Mouse (Mus musculus) megakaryocyte-erythroid progenitor cell, adult 5-6 weeks (primary cell): ENCODE data around the gene Klrg1. TPM values are rescaled to one million over a fixed set of nuclear protein-coding genes. Genes with fewer than 3 reads are reported as not detected.
A peak's percentile ranks its signal among the peaks of the same experiment; 100 is the strongest.

Source experiments
- ATAC-seq: replicated peaks from 2 replicates; pipeline ENCODE4 v1.8.0; 2016; ENCODE audit warnings: mild to moderate bottlenecking, inconsistent platforms; ENCODE audit not compliant: severe bottlenecking, poor library complexity, low FRiP score, low TSS enrichment
- total RNA-seq, 2 experiments: library from RNA; stranded (forward) in 1 of 2; stranded (reverse) in 1 of 2; fragments of 200-1000, 215-1000 nt in 1 of 2; fragments of >200 nt in 1 of 2; fragmentation: Nextera tagmentation in 1 of 2; gene quantifications; 2 replicates each; pipeline ENCODE4 v1.2.3; 2014 to 2017

The Klrg1 gene
- total RNA-seq (2014; fragmentation: Nextera tagmentation) (not detected in 2 replicates), total RNA-seq (2017) (not detected in 2 replicates)

DNA sequence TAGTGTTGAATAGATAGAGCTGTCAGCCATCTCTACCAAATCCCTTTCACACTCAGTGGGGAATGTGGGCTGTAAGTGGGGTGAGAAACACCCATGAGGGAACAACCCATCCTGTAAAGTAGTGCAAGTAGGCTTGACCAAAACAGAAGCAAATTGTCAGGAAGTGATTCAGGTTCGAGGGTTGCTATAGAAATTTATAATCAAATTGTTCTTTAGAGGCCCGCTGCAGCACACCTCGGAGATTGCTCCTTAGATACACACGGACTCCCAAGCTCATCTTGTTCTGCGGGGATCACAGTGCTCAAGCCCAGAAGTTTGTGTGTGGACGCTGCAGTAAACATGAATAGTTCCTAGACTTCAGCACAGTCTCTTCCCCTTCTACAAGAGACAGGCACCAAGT is at the start of gene Klrg1:
Gene Klrg1 (minus strand): TSS at position 101 of the 400 bp plus-strand sequence.
- ATAC-seq, result no peak

- ATAC-seq, result no peak
These were observed 42.8 kb upstream of the Klrg1 start for GRCm38 (mm10) chr6:122325361-122325975.

GRCm38 (mm10) chr6:122318726-122319125 is 36.0 kb upstream of the Klrg1 start:
- ATAC-seq, result no peak

DNA sequence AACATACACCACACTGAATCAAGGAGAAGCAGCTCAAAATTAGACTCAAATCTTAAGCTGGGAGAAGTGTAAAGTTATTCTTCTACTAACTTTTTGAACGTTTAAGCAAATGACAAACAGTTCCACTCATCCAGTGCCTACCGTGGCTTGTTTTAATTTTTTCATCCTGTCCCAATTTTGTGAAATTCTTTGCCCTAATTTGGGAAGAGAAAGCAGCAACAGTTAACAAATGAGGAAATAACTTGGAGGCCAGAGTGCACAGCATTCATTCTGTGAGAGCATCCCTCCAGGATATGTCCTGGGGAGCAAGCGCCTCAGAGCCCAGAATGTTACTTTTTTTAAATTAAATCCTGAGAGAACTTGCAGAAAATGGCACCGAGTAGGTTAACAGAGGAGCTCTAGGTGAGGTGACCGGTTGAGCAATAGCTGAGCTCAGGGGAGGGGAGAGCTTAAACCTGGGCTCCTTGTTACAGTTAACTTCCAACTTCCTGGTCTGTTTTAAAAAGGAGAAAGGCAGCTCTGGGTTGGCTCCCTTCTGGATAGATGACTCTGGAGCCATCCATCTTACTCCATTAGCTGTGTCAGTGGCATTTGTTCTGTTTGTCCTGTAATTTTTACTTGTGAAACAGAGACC is 27.6 kb upstream of the Klrg1 start:
- no peak for ATAC-seq

DNA sequence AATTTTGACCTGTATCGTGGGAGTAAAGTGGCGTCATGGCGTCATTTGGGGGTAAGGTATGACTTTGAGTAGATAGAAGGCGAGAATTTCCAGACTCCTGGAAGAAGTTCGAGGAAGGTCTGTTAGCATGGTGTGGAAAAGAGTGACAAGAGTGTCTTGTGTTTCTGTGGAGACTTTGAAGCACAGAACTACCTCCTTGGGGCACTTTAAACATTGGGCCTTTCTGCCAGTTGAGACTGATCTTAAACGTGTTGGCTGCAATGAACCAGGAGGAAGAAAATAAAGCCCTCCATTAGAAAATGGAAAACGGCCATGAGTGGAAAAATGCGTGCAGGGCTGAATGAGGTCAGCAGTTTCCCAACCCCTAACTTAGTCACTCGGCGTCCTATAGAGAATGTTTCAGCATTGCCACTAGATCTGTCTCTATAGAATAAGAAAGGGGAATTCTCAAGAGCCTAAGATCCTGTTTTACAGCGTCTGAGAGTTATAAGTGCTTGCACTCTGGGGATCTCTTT is 26.8 kb upstream of the Klrg1 start:
- 0 out of 2 replicates have a peak, but pooled peaks have one; percentile 4 for ATAC-seq

GRCm38 (mm10) chr6:122308505-122309393 is 26.1 kb upstream of the Klrg1 start, which contains the start of gene M6pr:
TSS of gene M6pr (plus strand) at chr6:122308720.
- ATAC-seq, result peak; percentile 92

DNA sequence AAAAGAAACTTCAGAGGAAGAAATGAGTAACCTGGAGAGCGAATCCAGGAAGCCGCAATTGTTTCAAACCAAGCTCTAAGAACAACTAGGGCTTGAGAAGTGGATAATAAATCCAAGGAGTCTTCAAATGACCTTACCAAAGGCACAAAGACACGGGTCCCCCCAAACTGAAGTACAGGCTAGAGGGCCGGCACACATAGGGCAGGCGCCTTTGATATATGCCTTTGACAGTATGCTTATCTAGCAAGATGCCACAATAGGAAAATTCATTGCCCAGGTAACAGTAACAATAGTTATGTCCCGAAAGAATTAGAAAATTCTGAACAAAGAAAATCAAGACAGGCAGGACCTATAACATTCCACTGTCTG is 25.4 kb upstream of the Klrg1 start:
- no peak for ATAC-seq

DNA sequence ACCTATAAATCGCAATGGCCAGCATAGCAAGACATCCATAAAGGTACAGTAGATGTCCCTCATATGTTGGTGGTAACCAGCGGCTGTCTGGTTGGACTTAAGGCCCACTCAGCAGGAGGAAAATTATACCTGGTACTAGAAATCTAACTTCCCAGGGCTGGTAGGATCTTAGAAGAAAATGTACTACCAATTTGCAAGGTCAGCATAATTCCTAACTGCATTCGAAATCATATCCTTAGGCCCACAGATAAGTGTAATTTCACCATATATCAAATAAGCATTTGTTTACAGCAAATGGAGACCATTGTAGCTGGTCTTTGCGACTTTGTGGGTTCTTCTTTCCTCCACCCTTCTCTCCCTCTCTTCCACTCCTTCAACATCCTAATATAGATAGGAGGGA is 24.0 kb upstream of the Klrg1 start:
- no peak for ATAC-seq

- no peak for ATAC-seq
These were observed 22.3 kb upstream of the Klrg1 start for GRCm38 (mm10) chr6:122304790-122305555.

DNA sequence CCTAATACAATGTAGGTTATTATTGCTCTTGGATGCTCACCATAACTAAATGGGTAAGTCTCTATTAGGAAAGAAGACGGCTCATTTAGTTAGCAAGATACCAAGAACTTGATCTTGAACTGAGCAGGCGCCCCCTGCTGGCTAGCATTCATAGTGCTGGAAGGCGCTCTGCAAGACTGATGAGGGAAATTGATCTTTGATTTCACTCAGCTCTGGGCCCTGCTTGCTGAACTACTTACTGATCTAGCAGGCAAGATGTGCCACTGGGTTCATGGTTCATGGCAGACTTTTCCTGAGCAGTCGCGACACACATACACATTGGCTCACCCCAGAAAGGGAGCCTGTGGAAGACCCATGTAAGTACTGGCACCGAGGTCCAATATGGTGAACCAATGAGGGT is 21.7 kb upstream of the Klrg1 start:
- ATAC-seq, result peak; percentile 25; the same call in 1 of the 2 replicates

GRCm38 (mm10) chr6:122303526-122303925 is 20.8 kb upstream of the Klrg1 start:
- no peak for ATAC-seq

GRCm38 (mm10) chr6:122302661-122303060 is 20.0 kb upstream of the Klrg1 start:
- no peak for ATAC-seq

DNA sequence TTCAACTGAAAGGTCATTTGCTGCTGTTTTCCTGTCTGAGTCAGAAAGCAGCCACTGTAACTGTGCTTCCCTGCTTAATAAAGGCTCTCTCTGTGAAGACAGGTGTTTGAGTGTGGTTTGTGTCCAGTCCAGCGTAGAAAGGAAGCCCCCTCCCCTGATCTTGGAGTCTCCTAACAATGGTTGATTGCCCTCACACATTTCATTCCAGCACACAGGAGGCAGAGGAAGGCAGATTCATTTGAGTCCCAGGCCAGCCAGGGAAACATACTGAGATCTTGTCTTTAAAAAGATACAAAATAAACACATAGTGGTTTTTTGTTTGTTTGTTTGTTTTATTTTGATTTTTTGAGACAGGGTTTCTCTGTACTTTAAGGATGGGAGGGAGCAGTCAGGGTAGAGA is 19.4 kb upstream of the Klrg1 start:
- ATAC-seq, result no peak

- peak; percentile 11; the same call in 1 of the 2 replicates for ATAC-seq
These were observed 17.0 kb upstream of the Klrg1 start for GRCm38 (mm10) chr6:122299621-122300133.

DNA sequence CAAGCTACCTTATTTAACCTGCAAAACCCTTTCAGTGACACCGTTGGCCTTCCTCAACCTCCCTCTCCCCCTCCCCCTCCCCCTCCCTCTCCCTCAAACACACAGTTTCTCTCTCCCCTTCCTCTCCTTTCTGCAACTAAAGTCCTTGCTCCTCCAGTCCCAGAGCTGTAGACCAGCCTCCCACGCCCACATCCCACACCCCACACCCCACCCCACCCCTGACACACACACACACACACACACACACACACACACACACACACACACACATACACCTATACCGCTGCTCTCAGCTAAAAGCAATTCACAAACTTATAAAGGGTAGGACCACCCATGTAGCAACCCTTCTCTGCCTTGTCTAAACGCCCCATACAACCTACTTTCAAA is 15.5 kb upstream of the Klrg1 start:
- no peak for ATAC-seq

DNA sequence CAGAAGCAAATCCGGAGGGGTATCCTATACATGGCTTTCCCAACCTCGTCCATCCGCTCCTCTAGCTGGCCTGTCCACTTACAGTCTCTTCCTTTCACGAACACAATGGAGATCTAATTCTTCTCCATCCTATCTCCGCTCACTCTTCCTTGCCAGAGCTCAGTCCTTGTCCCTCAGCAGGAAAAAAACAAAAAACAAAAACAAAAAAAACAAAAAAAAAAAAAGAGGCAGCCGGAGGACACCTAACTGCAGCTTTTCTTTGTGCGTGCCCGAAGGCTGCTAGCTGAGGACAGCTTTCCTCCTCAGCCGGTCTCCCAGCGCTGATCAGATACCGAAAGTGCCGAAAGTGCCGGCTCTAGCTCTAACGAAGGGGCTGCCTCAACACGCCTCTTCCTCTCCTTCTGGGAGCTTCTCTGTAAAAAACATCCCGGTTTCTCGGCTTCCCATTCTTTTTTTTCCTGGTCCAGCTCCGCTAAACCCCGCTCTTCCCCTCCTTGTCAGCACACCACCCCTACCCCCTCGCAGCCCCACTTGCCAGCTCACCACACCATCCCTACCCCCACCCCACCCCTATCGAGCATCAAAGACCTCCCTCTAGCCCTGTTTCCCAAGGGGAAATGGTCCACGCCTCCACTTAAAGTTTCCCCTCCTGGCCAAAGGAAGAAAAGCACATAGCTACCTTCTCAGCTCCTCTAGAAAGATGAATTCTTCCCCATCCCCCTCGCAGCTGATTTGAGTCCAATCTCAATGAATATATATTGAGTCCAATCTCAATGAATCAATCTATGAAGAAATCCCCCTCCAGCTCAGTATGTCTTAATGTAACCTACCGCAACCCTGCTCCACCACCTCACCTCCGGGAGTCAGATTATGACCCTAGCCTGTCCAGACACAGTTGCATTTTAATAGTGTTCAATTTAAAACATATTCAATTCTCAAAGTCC is 14.9 kb upstream of the Klrg1 start:
- peak; percentile 72 for ATAC-seq

DNA sequence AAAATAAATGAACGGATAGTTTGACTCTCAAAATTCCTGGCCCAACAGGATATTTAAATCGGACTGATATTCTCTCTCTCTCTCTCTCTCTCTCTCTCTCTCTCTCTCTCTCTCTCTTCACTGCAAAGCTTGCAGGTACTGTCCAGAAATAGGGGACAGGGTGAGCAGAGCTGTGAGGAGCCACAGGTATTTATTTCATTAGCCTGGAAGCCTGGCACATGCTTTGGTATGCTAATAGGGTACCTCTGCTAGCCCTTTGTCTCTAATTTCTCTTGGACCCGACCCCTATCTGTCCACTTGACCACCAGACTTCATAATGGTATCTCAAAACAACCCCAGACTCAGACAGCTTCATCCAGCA is 14.2 kb upstream of the Klrg1 start:
- ATAC-seq, result no peak

- peak; percentile 42; the same call in 1 of the 2 replicates for ATAC-seq
These were observed 12.6 kb upstream of the Klrg1 start for GRCm38 (mm10) chr6:122295242-122295641.
